Mouse (Mus musculus): ENCODE measurements around the gene Papss1. TPM values are rescaled to one million over a fixed set of nuclear protein-coding genes. Genes with fewer than 3 reads are reported as not detected.

The Papss1 gene
- 48.7 TPM for polyA plus RNA-seq (2012; fragmentation: generic; extraction: Trizol)

- TF ChIP-seq MAX (IDR thresholded peaks at IDR 0.05; ENCODE audit: low read depth) (no peak), TCF12 (IDR thresholded peaks at IDR 0.05; ENCODE audit: insufficient read depth, poor library complexity, severe bottlenecking) (no peak), TCF3 (IDR thresholded peaks at IDR 0.05; ENCODE audit: insufficient read length, low read depth) (no peak), CEBPB (IDR thresholded peaks at IDR 0.05; ENCODE audit: insufficient read depth, poor library complexity, severe bottlenecking) (no peak), POLR2AphosphoS2 (IDR thresholded peaks at IDR 0.05; ENCODE audit: insufficient read length, low read depth) (peak; percentile 98), MYOD1 (IDR thresholded peaks at IDR 0.05; ENCODE audit: control insufficient read depth in 1 of 3, insufficient read length in 2 of 3, low read depth in 2 of 3) (no peak), SRF (IDR thresholded peaks at IDR 0.05; ENCODE audit: control insufficient read depth, insufficient read length, low read depth) (peak; percentile 33), REST (IDR thresholded peaks at IDR 0.05; ENCODE audit: insufficient read depth, insufficient read length) (no peak), MYOG (IDR thresholded peaks at IDR 0.05; ENCODE audit: control insufficient read depth in 1 of 3, insufficient read depth in 1 of 3, insufficient read length in 2 of 3, low read depth in 2 of 3) (no peak), USF1 (IDR thresholded peaks at IDR 0.05; ENCODE audit: low read depth) (no peak), E2F4 (IDR thresholded peaks at IDR 0.05; ENCODE audit: insufficient read depth) (no peak), POLR2A (IDR thresholded peaks at IDR 0.05; ENCODE audit: insufficient read length, low read depth) (peak; percentile 98)
- Histone ChIP-seq H3K79me2 (ENCODE audit: control insufficient read depth, insufficient read depth) (peaks cover 32% of the 10 kb centered on the region), H3K36me3 (ENCODE audit: control insufficient read depth, insufficient read depth) (no peaks in the 10 kb centered on the region), H3ac (ENCODE audit: control insufficient read depth, insufficient read length) (peak within 1 kb of the TSS; percentile 66), H3K27me3 (ENCODE audit: control insufficient read depth, insufficient read depth, insufficient read length) (no peaks in the 10 kb centered on the region), H3K4me2 (ENCODE audit: low read depth) (peak within 1 kb of the TSS; percentile 94), H3K4me3 (peak within 1 kb of the TSS; percentile 49)
These were observed at the start of gene Papss1 for GRCm38 (mm10) chr3:131564430-131565256. TSS of gene Papss1 (plus strand) at chr3:131564768.

GRCm38 (mm10) chr3:131516332-131516999 is 48.1 kb upstream of the Papss1 start:
- H3K4me3 ChIP-seq, result no peak overlapping the region
- TF ChIP-seq MAX (IDR thresholded peaks at IDR 0.05; ENCODE audit: low read depth) (no peak), E2F4 (IDR thresholded peaks at IDR 0.05; ENCODE audit: insufficient read depth) (no peak), POLR2AphosphoS2 (IDR thresholded peaks at IDR 0.05; ENCODE audit: insufficient read length, low read depth) (no peak)
- no peak overlapping the region for H3K4me2 ChIP-seq (ENCODE audit: low read depth)
- no peaks in the 10 kb centered on the region for H3K79me2 ChIP-seq (ENCODE audit: control insufficient read depth, insufficient read depth)
- H3ac ChIP-seq (ENCODE audit: control insufficient read depth, insufficient read length), result no peak overlapping the region
- H3K36me3 ChIP-seq (ENCODE audit: control insufficient read depth, insufficient read depth), result no peaks in the 10 kb centered on the region
- no peaks in the 10 kb centered on the region for H3K27me3 ChIP-seq (ENCODE audit: control insufficient read depth, insufficient read depth, insufficient read length)

- Histone ChIP-seq H3K4me2 (ENCODE audit: low read depth) (no peak overlapping the region), H3K36me3 (ENCODE audit: control insufficient read depth, insufficient read depth) (no peaks in the 10 kb centered on the region), H3K27me3 (ENCODE audit: control insufficient read depth, insufficient read depth, insufficient read length) (no peaks in the 10 kb centered on the region), H3K79me2 (ENCODE audit: control insufficient read depth, insufficient read depth) (no peaks in the 10 kb centered on the region), H3K4me3 (no peak overlapping the region), H3ac (ENCODE audit: control insufficient read depth, insufficient read length) (no peak overlapping the region)
- no peak for TF ChIP-seq MAX (IDR thresholded peaks at IDR 0.05; ENCODE audit: low read depth)
- TF ChIP-seq MYOD1 (IDR thresholded peaks at IDR 0.05; ENCODE audit: control insufficient read depth in 1 of 3, insufficient read length in 2 of 3, low read depth in 2 of 3), result no peak
- no peak for TF ChIP-seq POLR2A (IDR thresholded peaks at IDR 0.05; ENCODE audit: insufficient read length, low read depth)
- no peak for TF ChIP-seq REST (IDR thresholded peaks at IDR 0.05; ENCODE audit: insufficient read depth, insufficient read length)
- TF ChIP-seq E2F4 (IDR thresholded peaks at IDR 0.05; ENCODE audit: insufficient read depth), result no peak
- TF ChIP-seq MYOG (IDR thresholded peaks at IDR 0.05; ENCODE audit: control insufficient read depth in 1 of 3, insufficient read depth in 1 of 3, insufficient read length in 2 of 3, low read depth in 2 of 3), result no peak
- TF ChIP-seq POLR2AphosphoS2 (IDR thresholded peaks at IDR 0.05; ENCODE audit: insufficient read length, low read depth), result no peak
- TF ChIP-seq USF1 (IDR thresholded peaks at IDR 0.05; ENCODE audit: low read depth), result no peak
- TF ChIP-seq CEBPB (IDR thresholded peaks at IDR 0.05; ENCODE audit: insufficient read depth, poor library complexity, severe bottlenecking), result no peak
- no peak for TF ChIP-seq TCF12 (IDR thresholded peaks at IDR 0.05; ENCODE audit: insufficient read depth, poor library complexity, severe bottlenecking)
- TF ChIP-seq SRF (IDR thresholded peaks at IDR 0.05; ENCODE audit: control insufficient read depth, insufficient read length, low read depth), result no peak
- no peak for TF ChIP-seq TCF3 (IDR thresholded peaks at IDR 0.05; ENCODE audit: insufficient read length, low read depth)
These were observed 46.8 kb upstream of the Papss1 start for GRCm38 (mm10) chr3:131517756-131518155.

- Histone ChIP-seq H3ac (ENCODE audit: control insufficient read depth, insufficient read length) (no peak overlapping the region), H3K4me2 (ENCODE audit: low read depth) (no peak overlapping the region), H3K36me3 (ENCODE audit: control insufficient read depth, insufficient read depth) (no peaks in the 10 kb centered on the region), H3K4me3 (no peak overlapping the region), H3K27me3 (ENCODE audit: control insufficient read depth, insufficient read depth, insufficient read length) (no peaks in the 10 kb centered on the region), H3K79me2 (ENCODE audit: control insufficient read depth, insufficient read depth) (no peaks in the 10 kb centered on the region)
- TF ChIP-seq POLR2AphosphoS2 (IDR thresholded peaks at IDR 0.05; ENCODE audit: insufficient read length, low read depth) (no peak), E2F4 (IDR thresholded peaks at IDR 0.05; ENCODE audit: insufficient read depth) (no peak), REST (IDR thresholded peaks at IDR 0.05; ENCODE audit: insufficient read depth, insufficient read length) (no peak), TCF3 (IDR thresholded peaks at IDR 0.05; ENCODE audit: insufficient read length, low read depth) (no peak), CEBPB (IDR thresholded peaks at IDR 0.05; ENCODE audit: insufficient read depth, poor library complexity, severe bottlenecking) (no peak), MAX (IDR thresholded peaks at IDR 0.05; ENCODE audit: low read depth) (no peak), SRF (IDR thresholded peaks at IDR 0.05; ENCODE audit: control insufficient read depth, insufficient read length, low read depth) (no peak), TCF12 (IDR thresholded peaks at IDR 0.05; ENCODE audit: insufficient read depth, poor library complexity, severe bottlenecking) (no peak), MYOD1 (IDR thresholded peaks at IDR 0.05; ENCODE audit: control insufficient read depth in 1 of 3, insufficient read length in 2 of 3, low read depth in 2 of 3) (no peak), USF1 (IDR thresholded peaks at IDR 0.05; ENCODE audit: low read depth) (no peak), POLR2A (IDR thresholded peaks at IDR 0.05; ENCODE audit: insufficient read length, low read depth) (no peak), MYOG (IDR thresholded peaks at IDR 0.05; ENCODE audit: control insufficient read depth in 1 of 3, insufficient read depth in 1 of 3, insufficient read length in 2 of 3, low read depth in 2 of 3) (no peak)
These were observed 43.4 kb upstream of the Papss1 start for GRCm38 (mm10) chr3:131521206-131521605.

Data from myocyte (in vitro differentiated cells).